Mouse (Mus musculus): ENCODE results near the gene Chd6.

Gene Chd6

GRCm38 (mm10) chr2:161108933-161109371 lies at the start of gene Chd6:
TSS of gene Chd6 (minus strand) at chr2:161109075.
- in situ Hi-C loops (cut with MseI, MboI): no loop called here

GRCm38 (mm10) chr2:161150004-161150842 lies 41.3 kb upstream of the Chd6 start:
- in situ Hi-C loops (cut with MseI, MboI): no loop called here

DNA sequence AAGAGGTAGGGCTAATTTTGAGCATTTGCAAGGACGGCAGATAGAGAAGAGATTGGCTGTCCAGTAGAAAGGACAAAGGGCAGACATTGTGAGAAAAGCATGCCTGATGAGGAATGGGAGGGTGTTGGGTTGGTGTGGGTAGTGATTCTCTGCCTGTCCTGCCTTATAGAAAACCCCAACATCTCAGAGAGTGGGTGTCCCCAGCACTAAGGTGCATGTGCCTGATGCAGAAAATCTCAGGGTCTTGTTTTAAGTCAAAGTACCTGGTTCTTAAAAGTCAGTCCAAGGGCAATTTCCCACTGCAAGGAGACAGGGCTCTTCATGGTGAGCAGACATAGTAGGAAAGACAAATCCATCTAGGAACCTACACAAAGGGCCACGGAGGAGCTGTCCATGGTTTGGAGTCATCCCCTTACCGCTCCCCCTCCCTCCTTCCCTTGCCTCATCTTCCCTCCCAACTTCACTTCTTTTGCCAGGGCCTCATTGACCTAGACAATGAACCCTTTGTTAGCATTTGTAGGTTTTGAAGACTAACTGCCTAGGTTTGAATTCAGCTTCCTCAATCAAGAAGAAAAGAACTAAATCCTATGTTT lies 39.6 kb upstream of the Chd6 start:
- in situ Hi-C loops (cut with MseI, MboI): no loop called here

DNA sequence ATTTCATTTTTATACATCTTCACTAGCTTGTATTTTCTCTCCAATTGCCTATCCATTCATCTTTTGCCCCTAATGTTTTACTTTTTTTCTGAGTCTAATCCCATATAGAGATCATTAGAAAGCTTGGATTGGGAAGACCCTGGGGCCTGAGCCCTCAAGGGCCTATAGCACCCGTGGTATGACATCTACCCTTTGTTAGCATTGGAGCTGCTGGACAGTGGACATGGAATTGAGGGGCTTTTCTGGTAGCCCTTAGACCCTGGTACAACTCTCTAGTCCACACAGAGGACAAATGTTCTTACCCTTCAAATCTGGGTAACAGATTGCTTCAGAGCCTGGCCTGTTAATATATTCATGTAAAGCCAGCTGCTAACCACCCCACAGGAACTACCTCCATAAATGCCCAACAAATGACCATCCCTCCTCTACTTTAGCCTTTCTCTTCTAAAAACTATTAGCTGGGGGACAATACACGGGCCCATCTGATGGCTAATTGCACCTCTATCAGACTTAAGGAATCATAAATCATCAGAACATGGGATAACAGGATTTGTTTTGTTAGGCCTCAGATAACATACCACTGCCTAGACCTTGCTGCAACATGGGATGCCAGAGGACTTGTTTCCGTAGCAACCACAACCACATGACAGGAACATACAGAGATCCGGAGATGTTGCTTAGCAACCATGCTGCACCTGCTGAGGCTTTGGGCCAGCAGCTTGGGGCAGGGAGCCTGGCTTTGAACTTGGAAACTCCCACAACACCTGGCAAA lies 39.0 kb upstream of the Chd6 start:
- in situ Hi-C loops (cut with MseI, MboI): no loop called here

DNA sequence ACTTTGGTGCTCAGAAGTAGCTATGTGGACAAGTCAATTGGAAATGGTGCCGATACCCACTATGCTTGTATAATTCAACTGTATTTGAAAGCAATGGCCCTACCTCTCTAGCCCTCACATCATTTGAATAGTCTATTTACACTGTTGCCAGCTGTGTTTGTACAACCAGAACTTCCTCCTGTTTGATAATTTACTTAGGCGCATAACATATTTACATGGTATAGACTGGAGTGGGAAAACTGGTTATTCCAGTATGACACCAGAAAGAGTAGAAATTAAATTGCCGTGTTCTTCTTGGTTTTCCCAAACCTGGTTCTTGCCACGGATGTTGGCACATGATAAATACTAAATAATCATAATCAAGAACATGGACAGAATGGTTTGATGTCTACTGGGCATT lies 35.9 kb upstream of the Chd6 start:
- in situ Hi-C loops (cut with MseI, MboI): no loop called here

DNA sequence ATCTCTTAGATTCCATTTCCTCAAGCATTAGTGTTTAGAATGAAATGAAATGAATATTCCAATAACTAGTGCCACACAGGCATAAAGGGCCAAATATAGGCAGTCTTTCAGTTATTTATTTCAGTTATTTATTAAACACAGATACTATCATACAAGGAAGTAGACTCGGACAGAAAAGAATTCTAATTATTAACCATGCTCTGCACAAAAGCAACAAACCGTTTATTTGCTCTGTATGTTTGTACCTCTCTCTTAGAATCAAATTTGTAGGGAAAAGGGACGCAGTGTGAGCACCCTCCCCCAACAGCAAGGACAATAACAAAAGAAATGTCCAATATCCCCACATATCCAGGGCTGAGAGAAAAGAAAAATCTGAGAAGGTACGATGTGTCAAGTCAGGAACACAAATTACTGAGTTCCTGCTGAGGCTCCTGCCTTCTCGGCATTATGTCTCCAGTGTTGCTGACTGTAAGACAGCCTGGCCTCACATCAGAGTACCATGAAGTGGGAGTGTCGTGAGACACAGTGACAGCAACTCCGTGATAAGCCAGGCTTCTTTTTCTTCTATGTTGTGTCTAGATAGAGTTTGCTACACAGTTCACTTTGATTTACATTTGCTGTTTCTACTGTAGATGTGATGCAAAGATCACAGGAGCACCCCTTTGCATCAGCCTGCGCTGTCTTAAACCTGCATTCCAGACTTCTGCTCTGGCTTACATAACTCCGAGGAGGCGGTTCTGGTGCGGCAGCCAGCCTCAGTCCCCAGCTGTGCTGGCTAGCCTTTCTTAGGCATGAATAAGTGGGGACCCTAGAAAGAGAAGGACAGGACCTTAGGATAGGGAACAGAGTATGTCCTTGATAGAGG lies 30.0 kb upstream of the Chd6 start:
- in situ Hi-C loops (cut with MseI, MboI): no loop called here

DNA sequence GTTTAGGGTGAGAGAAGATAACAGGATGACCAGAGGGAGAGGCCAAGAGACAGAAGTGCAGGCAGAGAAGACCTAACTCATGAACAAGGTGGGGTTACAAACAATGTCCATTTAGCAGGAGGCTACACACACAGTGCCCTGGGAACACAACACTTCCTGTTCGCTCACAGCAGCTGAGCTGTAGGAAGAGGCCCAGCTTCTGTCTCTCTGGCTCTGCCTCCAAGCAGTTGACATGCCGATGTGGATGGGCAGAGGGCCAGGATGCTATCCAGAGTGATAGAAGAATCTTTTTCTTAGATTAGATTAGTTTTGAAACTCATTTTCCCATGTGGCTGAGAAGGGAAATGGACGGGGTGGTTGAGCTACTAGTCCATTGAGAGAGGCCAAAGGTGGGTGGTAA lies 28.1 kb upstream of the Chd6 start:
- in situ Hi-C loops (cut with MseI, MboI): no loop called here

DNA sequence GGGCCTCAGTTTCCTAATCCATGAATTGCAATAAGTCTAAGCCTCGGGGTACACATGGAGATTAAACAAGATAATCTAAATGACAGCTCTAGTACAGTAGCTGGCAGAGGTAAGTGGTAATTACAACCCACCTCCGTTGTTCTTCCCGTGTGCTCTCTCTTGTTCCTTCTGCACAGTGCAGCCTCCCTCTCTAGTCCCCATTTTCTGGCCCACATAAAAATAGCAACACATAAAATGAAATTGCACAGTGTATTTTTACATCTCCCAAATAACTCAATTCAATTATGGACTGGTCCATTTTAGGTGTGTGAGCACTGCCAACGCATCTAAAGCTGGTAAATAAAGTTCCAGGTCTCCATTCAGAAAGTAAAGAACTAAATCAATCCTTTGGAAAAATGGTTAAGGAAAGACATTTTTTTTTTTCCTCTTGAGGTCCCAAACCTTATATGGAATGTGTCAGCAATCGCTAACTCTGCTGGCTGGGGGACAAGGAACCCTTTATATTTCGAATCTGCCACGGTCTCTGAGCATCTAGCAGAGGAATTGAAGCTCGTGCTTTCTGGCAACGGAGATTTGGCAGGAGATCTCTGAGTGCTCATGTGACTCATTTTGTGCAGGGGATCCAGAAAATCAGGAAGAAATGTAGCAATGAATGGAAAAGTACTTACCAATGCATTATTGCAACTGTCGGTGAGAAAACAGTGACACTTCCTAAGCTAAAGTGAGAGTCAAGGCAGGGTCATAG lies 19.7 kb upstream of the Chd6 start:
- in situ Hi-C loops (cut with MseI, MboI): no loop called here

GRCm38 (mm10) chr2:161112011-161112410 lies 3.1 kb upstream of the Chd6 start:
- in situ Hi-C loops (cut with MseI, MboI): no loop called here

GRCm38 (mm10) chr2:161109398-161109821 lies 535 bp upstream of the Chd6 start:
- in situ Hi-C loops (cut with MseI, MboI): no loop called here

- in situ Hi-C loops (cut with MseI, MboI): no loop called here
Observed at GRCm38 (mm10) chr2:161108085-161108927, 569 bp downstream of the Chd6 start.

GRCm38 (mm10) chr2:161107236-161107635 lies 1.6 kb downstream of the Chd6 start:
- in situ Hi-C loops (cut with MseI, MboI): no loop called here

- in situ Hi-C loops (cut with MseI, MboI): no loop called here
Observed at GRCm38 (mm10) chr2:161103769-161104168, 5.1 kb downstream of the Chd6 start.

DNA sequence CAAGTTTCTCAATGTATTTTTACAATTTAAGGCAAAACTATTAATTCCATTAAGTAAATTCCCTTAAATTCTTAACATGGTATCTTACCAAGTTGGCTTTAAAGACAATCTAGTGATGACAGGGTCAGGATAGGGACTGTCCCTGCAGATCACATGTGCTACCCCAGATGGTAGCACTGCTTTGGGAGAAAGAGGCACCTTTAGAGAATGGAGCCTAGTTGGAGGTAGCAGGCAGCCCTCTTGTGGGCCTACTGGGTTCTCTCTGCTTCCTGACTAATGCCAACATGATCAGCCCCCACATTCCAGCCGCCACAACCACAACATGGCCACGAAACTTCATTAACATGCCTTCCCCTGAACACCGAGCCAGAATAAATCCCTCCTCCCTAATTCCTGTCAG lies 6.8 kb downstream of the Chd6 start:
- in situ Hi-C loops (cut with MseI, MboI): no loop called here

DNA sequence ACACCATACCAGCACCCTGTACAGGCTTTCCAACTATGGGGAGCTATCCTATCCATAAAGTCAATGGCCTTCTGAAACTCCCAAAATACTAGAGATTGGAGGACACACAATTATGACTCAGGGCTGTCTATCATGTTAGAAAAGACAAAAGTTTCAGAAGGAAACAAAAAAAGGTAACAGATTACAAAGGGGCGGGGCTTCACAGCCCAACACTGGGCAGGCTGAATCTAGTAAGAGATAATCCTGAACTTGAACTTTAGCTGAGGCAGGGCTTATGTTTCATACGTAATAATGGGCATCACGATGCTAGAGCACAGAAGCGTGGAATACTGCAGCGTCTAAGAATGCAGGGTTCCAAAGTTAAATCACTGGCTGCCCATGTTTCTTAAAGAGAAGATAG lies 11.1 kb downstream of the Chd6 start:
- in situ Hi-C loops (cut with MseI, MboI): no loop called here

- in situ Hi-C loops (cut with MseI, MboI): no loop called here
Observed at GRCm38 (mm10) chr2:161090746-161091405, 18.0 kb downstream of the Chd6 start.

GRCm38 (mm10) chr2:161090200-161090599 lies 18.7 kb downstream of the Chd6 start:
- in situ Hi-C loops (cut with MseI, MboI): no loop called here

GRCm38 (mm10) chr2:161078590-161078989 lies 30.3 kb downstream of the Chd6 start:
- in situ Hi-C loops (cut with MseI, MboI): no loop called here

GRCm38 (mm10) chr2:161076262-161076661 lies 32.6 kb downstream of the Chd6 start:
- in situ Hi-C loops (cut with MseI, MboI): no loop called here

Measured in mouse trophoblast stem cell (cell line).